Mouse (Mus musculus): ENCODE measurements around the gene Cnih3. TPM values are rescaled to one million over a fixed set of nuclear protein-coding genes. Genes with fewer than 3 reads are reported as not detected.

Gene Cnih3
- total and polyA plus RNA-seq, 3 experiments, result 0.11 TPM; not detected in 2

DNA sequence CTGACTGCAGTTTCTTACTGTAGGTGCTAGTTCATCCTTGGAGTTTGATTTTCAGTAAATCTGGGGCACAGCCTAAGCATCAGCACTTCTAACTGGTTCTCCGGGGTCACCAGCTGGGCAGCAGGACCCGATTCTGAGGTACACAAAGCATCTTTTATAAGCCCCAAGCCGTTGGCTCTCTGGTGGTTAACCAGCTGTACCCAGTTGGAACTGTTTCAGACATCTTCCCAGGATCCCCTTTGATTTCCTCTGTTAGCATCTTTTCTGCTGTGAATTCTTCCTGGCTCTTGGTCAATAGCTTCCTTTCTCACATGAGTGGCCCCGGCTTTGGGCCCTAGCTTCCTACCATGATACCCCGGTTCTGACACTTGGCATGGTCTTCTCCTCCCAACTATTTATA, 132.3 kb downstream of the Cnih3 start:
- Histone ChIP-seq H3K36me3 (replicated peaks) (no peaks in the 10 kb centered on the region), H3K9me3 (replicated peaks) (no peaks in the 10 kb centered on the region), H3K4me1 (ENCODE audit: insufficient read depth, low read depth, low read length) (no peaks in the 10 kb centered on the region), H3K27me3 (ENCODE audit: insufficient read depth, low read length) (peaks cover 9% of the 10 kb centered on the region; the same call in 1 of the 2 replicates), H3K4me3 (ENCODE audit: low read depth, low read length) (no peak overlapping the region)
- TF ChIP-seq TAL1 (conservative IDR thresholded peaks at IDR 0.05; ENCODE audit: low read depth, low read length) (no peak), POLR2AphosphoS5 (IDR thresholded peaks at IDR 0.05; ENCODE audit: insufficient replicate concordance, low read depth, low read length) (no peak), GATA2 (IDR thresholded peaks at IDR 0.05; ENCODE audit: borderline replicate concordance, low read depth, low read length) (no peak), GATA1 (IDR thresholded peaks at IDR 0.05; ENCODE audit: borderline replicate concordance, low read length) (no peak), CTCF (IDR thresholded peaks at IDR 0.05; ENCODE audit: low read depth, low read length) (no peak)
- DNase-seq (ENCODE audit: low spot score), result no peak
- no peak for ATAC-seq (ENCODE audit: extremely low read depth, insufficient number of reproducible peaks, low FRiP score, poor library complexity, severe bottlenecking)

DNA sequence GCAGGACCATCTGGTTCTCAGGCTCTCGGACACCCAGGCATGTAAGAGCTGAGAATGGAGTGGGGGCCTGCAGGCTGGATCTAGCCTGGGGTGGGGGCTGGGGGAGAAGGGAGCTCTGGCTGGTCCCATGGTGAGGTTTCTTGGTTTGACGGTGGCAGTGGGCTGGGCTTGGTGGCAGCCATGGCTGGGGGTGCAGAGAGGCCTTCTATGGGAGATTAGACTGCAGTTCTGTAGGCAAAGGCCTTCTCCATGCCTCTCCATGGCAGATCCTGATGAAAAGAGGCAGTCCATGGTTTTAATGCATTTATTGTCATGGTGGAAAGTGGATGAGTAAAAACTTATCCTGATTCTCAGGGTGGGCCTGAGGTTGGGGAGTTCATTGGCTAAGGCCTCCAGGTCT, 151.0 kb downstream of the Cnih3 start:
- no peak for DNase-seq (ENCODE audit: low spot score)
- ATAC-seq (ENCODE audit: extremely low read depth, insufficient number of reproducible peaks, low FRiP score, poor library complexity, severe bottlenecking), result no peak
- Histone ChIP-seq H3K4me3 (ENCODE audit: low read depth, low read length) (no peak overlapping the region), H3K9me3 (replicated peaks) (no peaks in the 10 kb centered on the region), H3K36me3 (replicated peaks) (no peaks in the 10 kb centered on the region), H3K4me1 (ENCODE audit: insufficient read depth, low read depth, low read length) (no peaks in the 10 kb centered on the region), H3K27me3 (ENCODE audit: insufficient read depth, low read length) (0 out of 2 replicates have a peak, but pooled peaks cover 4% of the 10 kb centered on the region)
- TF ChIP-seq TAL1 (conservative IDR thresholded peaks at IDR 0.05; ENCODE audit: low read depth, low read length) (no peak), GATA2 (IDR thresholded peaks at IDR 0.05; ENCODE audit: borderline replicate concordance, low read depth, low read length) (no peak), CTCF (IDR thresholded peaks at IDR 0.05; ENCODE audit: low read depth, low read length) (no peak), GATA1 (IDR thresholded peaks at IDR 0.05; ENCODE audit: borderline replicate concordance, low read length) (no peak), POLR2AphosphoS5 (IDR thresholded peaks at IDR 0.05; ENCODE audit: insufficient replicate concordance, low read depth, low read length) (no peak)

DNA sequence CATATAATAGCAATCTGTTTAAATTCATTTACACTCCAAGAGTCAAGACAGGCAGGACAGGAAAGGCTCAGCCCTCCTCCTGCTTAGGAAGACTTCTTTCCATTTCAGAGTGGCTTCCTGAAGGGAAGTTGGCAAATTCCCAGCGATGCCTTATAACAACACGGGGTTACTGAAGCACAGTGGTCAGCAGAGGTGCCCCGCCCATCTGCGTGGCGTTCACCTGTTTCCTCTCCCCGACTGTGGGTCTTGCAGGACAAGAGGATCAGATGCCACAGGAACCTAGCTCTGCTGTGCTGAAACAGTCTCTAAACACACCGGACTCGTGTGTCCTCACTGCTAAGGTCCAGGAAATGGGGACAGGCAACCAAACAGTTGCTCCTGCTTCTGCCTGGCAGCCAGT, 152.9 kb downstream of the Cnih3 start:
- H3K36me3 ChIP-seq (replicated peaks), result no peaks in the 10 kb centered on the region
- peaks cover 5% of the 10 kb centered on the region; the same call in 1 of the 2 replicates for H3K27me3 ChIP-seq (ENCODE audit: insufficient read depth, low read length)
- H3K9me3 ChIP-seq (replicated peaks), result no peaks in the 10 kb centered on the region
- no peak for TF ChIP-seq CTCF (IDR thresholded peaks at IDR 0.05; ENCODE audit: low read depth, low read length)
- no peak for TF ChIP-seq GATA1 (IDR thresholded peaks at IDR 0.05; ENCODE audit: borderline replicate concordance, low read length)
- TF ChIP-seq TAL1 (conservative IDR thresholded peaks at IDR 0.05; ENCODE audit: low read depth, low read length), result no peak
- TF ChIP-seq POLR2AphosphoS5 (IDR thresholded peaks at IDR 0.05; ENCODE audit: insufficient replicate concordance, low read depth, low read length), result no peak
- no peak for TF ChIP-seq GATA2 (IDR thresholded peaks at IDR 0.05; ENCODE audit: borderline replicate concordance, low read depth, low read length)
- H3K4me3 ChIP-seq (ENCODE audit: low read depth, low read length), result no peak overlapping the region
- DNase-seq (ENCODE audit: low spot score) (no peak), ATAC-seq (ENCODE audit: extremely low read depth, insufficient number of reproducible peaks, low FRiP score, poor library complexity, severe bottlenecking) (no peak)
- no peaks in the 10 kb centered on the region for H3K4me1 ChIP-seq (ENCODE audit: insufficient read depth, low read depth, low read length)

Other genes with a start within 250 kb of the Cnih3 start
- gene Nvl, start 208.4 kb upstream of the Cnih3 start, total RNA-seq (2014; fragmentation: Nextera tagmentation), result 104 and 111 TPM in 2 replicates
- gene Nvl, start 208.4 kb upstream of the Cnih3 start, total RNA-seq (2017), result 41.0 and 48.0 TPM in 2 replicates
- 3.1 and 3.3 TPM in 2 replicates for gene Nvl, start 208.4 kb upstream of the Cnih3 start, polyA plus RNA-seq (2012)
- 51.6 and 56.2 TPM in 2 replicates for gene Cnih4, start 207.9 kb upstream of the Cnih3 start, total RNA-seq (2014; fragmentation: Nextera tagmentation)
- 41.8 and 55.8 TPM in 2 replicates for gene Cnih4, start 207.9 kb upstream of the Cnih3 start, total RNA-seq (2017)
- 5.4 and 5.9 TPM in 2 replicates for gene Cnih4, start 207.9 kb upstream of the Cnih3 start, polyA plus RNA-seq (2012)
- gene Wdr26, start 140.6 kb upstream of the Cnih3 start, total RNA-seq (2014; fragmentation: Nextera tagmentation), result 239 and 297 TPM in 2 replicates
- 96.4 and 101 TPM in 2 replicates for gene Wdr26, start 140.6 kb upstream of the Cnih3 start, total RNA-seq (2017)
- 28.1 and 39.9 TPM in 2 replicates for gene Wdr26, start 140.6 kb upstream of the Cnih3 start, polyA plus RNA-seq (2012)
- not detected in 2 replicates for gene Ccdc121, start 158.8 kb downstream of the Cnih3 start, total RNA-seq (2014; fragmentation: Nextera tagmentation)
- 0.05 and 0.12 TPM in 2 replicates for gene Ccdc121, start 158.8 kb downstream of the Cnih3 start, total RNA-seq (2017)
- not detected in 2 replicates for gene Ccdc121, start 158.8 kb downstream of the Cnih3 start, polyA plus RNA-seq (2012)
- gene Dnah14, start 223.9 kb downstream of the Cnih3 start, total RNA-seq (2014; fragmentation: Nextera tagmentation), result not detected in 2 replicates
- gene Dnah14, start 223.9 kb downstream of the Cnih3 start, total RNA-seq (2017), result 1.3 and 1.6 TPM in 2 replicates
- gene Dnah14, start 223.9 kb downstream of the Cnih3 start, polyA plus RNA-seq (2012), result not detected in 2 replicates

All from G1E (cell line).